Mouse (Mus musculus) right cerebral cortex, postnatal 4 days (tissue): ENCODE data around the gene Ikzf1.

Experiments
- DNase-seq: peaks from one replicate; pipeline ENCODE4 v3.0.0-alpha.2; 2022

The Ikzf1 gene

GRCm38 (mm10) chr11:11811906-11812480 lies 127.2 kb downstream of the Ikzf1 start:
- DNase-seq, result peak; percentile 78

DNA sequence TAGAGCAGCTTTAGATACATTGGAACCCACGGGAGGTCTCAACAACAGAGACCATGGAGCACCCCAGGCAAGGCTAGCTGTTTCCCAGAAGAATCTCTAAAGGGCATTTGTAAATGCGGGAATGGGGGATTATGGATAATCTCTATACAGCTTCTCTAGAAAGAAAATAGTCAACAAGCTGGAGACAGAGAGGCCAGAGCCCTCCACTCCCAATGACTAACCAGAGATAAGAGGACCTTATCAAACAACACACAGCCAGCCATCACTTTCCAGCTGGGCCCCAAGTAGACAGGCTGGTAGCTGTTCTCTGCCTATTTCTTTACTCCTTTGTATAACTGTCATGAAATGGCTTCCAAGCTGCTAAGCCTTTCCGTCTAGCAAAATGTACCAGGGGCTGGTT lies 130.9 kb downstream of the Ikzf1 start:
- no peak for DNase-seq

- DNase-seq, result no peak
Measured at GRCm38 (mm10) chr11:11818797-11819196, 134.0 kb downstream of the Ikzf1 start.

- no peak for DNase-seq
Measured at GRCm38 (mm10) chr11:11819206-11819605, 134.4 kb downstream of the Ikzf1 start.

GRCm38 (mm10) chr11:11820251-11820650 lies 135.4 kb downstream of the Ikzf1 start:
- peak; percentile 65 for DNase-seq

DNA sequence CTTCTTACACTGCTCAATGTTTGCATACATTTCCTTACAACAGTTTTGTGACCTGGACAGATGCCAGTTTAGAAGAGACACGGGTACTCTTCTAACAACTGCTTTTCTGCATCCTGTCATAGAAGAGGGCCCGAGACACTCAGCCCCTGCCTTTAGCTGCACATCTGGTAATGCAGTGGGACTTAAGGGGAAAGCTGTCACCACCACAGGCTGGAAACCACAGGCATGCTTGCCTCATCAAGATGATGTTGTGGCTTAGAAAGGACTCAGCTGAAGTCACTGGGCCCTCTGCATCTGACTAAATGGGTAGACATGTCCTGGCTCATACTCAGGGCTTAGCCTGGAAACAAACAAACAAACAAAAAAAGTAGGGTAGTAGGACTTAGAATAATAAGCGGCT lies 135.9 kb downstream of the Ikzf1 start:
- no peak for DNase-seq

- DNase-seq, result peak; percentile 55
Measured at GRCm38 (mm10) chr11:11821387-11821975, 136.7 kb downstream of the Ikzf1 start.
